Mouse (Mus musculus): ENCODE results near the gene Tbxa2r. TPM values are rescaled to one million over a fixed set of nuclear protein-coding genes. Genes with fewer than 3 reads are reported as not detected.

Gene Tbxa2r
- polyA plus RNA-seq, 1 experiment from 2014 or later, result 3.7 TPM

- ATAC-seq (ENCODE audit: low FRiP score, low TSS enrichment) (no peak), DNase-seq (no peak)
- no peak overlapping the region for H3K4me2 ChIP-seq (ENCODE audit: low read length)
- peaks cover 10% of the 10 kb centered on the region; the same call in 1 of the 2 replicates for H3K27me3 ChIP-seq (ENCODE audit: control insufficient read depth, insufficient read depth, low read length)
- peaks cover 37% of the 10 kb centered on the region for H3K36me3 ChIP-seq (ENCODE audit: control insufficient read depth, insufficient read depth, low read length)
- 77% methylated on average over 10 of the region's 10 CpGs for WGBS
- H3K4me3 ChIP-seq (replicated peaks; ENCODE audit: low read depth, low read length), result no peak overlapping the region
- no peak overlapping the region for H3K27ac ChIP-seq (replicated peaks; ENCODE audit: low read depth, low read length)
- H3K9me3 ChIP-seq (ENCODE audit: control insufficient read depth, low read length), result no peaks in the 10 kb centered on the region
- no peaks in the 10 kb centered on the region for H3K4me1 ChIP-seq (ENCODE audit: control insufficient read depth, insufficient read depth, low read length)
- H3K9ac ChIP-seq (replicated peaks; ENCODE audit: low read length), result no peak overlapping the region; the same call in 1 of the 2 replicates
Measured at GRCm38 (mm10) chr10:81329194-81329975, 854 bp downstream of the Tbxa2r start.

DNA sequence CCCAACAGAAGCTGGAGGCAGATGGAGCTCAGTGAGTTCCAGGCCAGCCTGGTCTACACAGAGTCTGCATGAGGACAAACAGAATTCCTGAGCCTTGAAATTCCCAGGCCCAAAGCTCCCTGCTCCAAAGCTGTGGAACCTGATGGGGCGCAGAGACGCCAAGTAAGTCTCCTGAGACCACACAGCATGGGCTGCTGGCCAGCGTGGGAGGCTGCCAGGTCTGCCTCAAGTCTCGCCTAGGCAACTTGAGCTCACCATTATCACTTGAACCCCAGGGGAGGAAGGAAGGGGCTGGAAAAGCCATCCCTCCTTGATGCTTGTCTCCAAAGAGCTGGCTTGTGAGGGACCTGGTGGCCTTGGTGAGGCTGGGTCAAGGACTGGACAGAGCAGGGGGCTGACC, 1.5 kb downstream of the Tbxa2r start:
- DNase-seq, result no peak
- WGBS, result 64% methylated on average over 4 of the region's 4 CpGs
- H3K36me3 ChIP-seq (ENCODE audit: control insufficient read depth, insufficient read depth, low read length), result peaks cover 31% of the 10 kb centered on the region
- no peak overlapping the region for H3K9ac ChIP-seq (replicated peaks; ENCODE audit: low read length)
- H3K27me3 ChIP-seq (ENCODE audit: control insufficient read depth, insufficient read depth, low read length), result peaks cover 13% of the 10 kb centered on the region; the same call in 1 of the 2 replicates
- H3K4me1 ChIP-seq (ENCODE audit: control insufficient read depth, insufficient read depth, low read length), result no peaks in the 10 kb centered on the region
- no peak for ATAC-seq (ENCODE audit: low FRiP score, low TSS enrichment)
- no peak overlapping the region for H3K4me3 ChIP-seq (replicated peaks; ENCODE audit: low read depth, low read length)
- no peaks in the 10 kb centered on the region for H3K9me3 ChIP-seq (ENCODE audit: control insufficient read depth, low read length)
- H3K4me2 ChIP-seq (ENCODE audit: low read length), result no peak overlapping the region
- no peak overlapping the region for H3K27ac ChIP-seq (replicated peaks; ENCODE audit: low read depth, low read length)

- Histone ChIP-seq H3K4me3 (replicated peaks; ENCODE audit: low read depth, low read length) (no peak overlapping the region), H3K4me2 (ENCODE audit: low read length) (no peak overlapping the region), H3K9me3 (ENCODE audit: control insufficient read depth, low read length) (no peaks in the 10 kb centered on the region), H3K9ac (replicated peaks; ENCODE audit: low read length) (no peak overlapping the region), H3K36me3 (ENCODE audit: control insufficient read depth, insufficient read depth, low read length) (peaks cover 8% of the 10 kb centered on the region; the same call in 1 of the 2 replicates), H3K4me1 (ENCODE audit: control insufficient read depth, insufficient read depth, low read length) (no peaks in the 10 kb centered on the region), H3K27me3 (ENCODE audit: control insufficient read depth, insufficient read depth, low read length) (peaks cover 13% of the 10 kb centered on the region; the same call in 1 of the 2 replicates), H3K27ac (replicated peaks; ENCODE audit: low read depth, low read length) (no peak overlapping the region)
- 12% methylated on average over 29 of the region's 29 CpGs for WGBS
- ATAC-seq (ENCODE audit: low FRiP score, low TSS enrichment) (no peak), DNase-seq (no peak)
Measured at GRCm38 (mm10) chr10:81332277-81332676, 3.7 kb downstream of the Tbxa2r start.

DNA sequence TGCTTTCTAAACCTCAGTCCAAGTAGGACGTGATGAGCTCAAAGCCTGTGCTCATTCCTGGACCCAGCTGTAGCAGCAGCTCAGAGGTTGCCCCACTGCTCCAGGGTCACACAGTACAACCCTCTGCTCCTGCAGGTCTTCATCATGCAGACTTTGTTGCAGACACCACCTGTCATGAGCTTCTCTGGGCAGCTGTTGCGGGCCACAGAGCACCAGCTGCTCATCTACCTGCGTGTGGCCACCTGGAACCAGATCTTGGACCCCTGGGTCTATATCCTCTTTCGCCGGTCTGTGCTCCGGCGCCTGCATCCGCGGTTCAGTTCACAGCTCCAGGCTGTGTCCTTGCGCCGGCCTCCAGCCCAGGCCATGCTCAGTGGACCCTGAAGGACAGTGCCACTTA, 5.8 kb downstream of the Tbxa2r start:
- DNase-seq (no peak), ATAC-seq (ENCODE audit: low FRiP score, low TSS enrichment) (no peak)
- peaks cover 13% of the 10 kb centered on the region; the same call in 1 of the 2 replicates for H3K27me3 ChIP-seq (ENCODE audit: control insufficient read depth, insufficient read depth, low read length)
- H3K4me2 ChIP-seq (ENCODE audit: low read length), result no peak overlapping the region
- no peaks in the 10 kb centered on the region for H3K36me3 ChIP-seq (ENCODE audit: control insufficient read depth, insufficient read depth, low read length)
- WGBS, result 54% methylated on average over 11 of the region's 11 CpGs
- H3K4me3 ChIP-seq (replicated peaks; ENCODE audit: low read depth, low read length), result no peak overlapping the region
- no peaks in the 10 kb centered on the region for H3K9me3 ChIP-seq (ENCODE audit: control insufficient read depth, low read length)
- no peak overlapping the region for H3K9ac ChIP-seq (replicated peaks; ENCODE audit: low read length)
- H3K4me1 ChIP-seq (ENCODE audit: control insufficient read depth, insufficient read depth, low read length), result no peaks in the 10 kb centered on the region
- no peak overlapping the region for H3K27ac ChIP-seq (replicated peaks; ENCODE audit: low read depth, low read length)

DNA sequence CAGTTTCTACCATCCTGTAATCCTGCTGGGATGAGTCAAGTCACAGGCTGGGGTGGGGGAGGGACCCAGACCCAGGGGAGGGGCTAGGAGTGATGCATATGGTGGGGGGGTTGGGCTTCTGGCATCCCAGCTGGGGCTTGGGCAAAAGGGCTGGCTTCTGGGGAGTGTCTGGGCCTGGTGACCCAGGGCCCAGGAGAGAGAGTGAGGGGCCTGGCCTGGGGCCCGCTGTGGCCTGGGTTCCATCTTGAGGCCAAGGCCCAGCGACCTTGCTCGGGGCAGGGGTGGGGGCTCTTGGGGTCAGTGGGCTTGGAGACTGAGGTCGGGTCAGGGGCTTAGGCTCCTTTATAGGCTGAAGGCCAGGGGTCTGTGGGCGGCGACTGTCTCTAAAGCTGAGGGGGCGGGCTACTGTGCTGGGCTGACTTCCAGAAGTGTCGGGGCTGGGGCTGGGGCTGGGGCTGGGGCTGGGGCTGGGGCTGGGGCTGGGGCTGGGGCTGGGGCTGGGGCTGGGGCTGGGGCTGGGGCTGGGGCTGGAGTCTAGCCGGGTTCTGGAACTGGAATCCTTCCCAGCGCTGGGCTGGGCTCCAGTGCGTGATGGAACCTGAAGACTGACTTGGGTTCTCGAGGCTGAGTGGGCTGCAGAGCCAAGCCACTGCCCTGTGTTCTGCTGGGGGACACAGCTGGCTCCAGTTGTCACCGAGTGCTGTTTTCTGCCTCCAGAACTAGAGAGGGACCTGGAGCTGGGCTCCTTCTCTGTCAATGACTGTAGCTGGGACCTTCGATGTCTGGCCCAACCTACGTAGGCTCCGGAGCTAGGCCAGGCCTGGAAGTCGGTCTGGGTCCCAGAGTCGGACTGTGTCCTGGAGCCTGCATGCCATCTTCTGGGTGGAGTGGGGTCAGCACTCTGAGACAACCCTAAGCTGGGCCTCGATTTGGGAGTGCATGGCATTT, 7.1 kb downstream of the Tbxa2r start:
- H3K27me3 ChIP-seq (ENCODE audit: control insufficient read depth, insufficient read depth, low read length), result peaks cover 13% of the 10 kb centered on the region; the same call in 1 of the 2 replicates
- H3K36me3 ChIP-seq (ENCODE audit: control insufficient read depth, insufficient read depth, low read length), result no peaks in the 10 kb centered on the region
- H3K9ac ChIP-seq (replicated peaks; ENCODE audit: low read length), result no peak overlapping the region
- H3K4me2 ChIP-seq (ENCODE audit: low read length), result no peak overlapping the region
- H3K9me3 ChIP-seq (ENCODE audit: control insufficient read depth, low read length), result no peaks in the 10 kb centered on the region
- no peak for ATAC-seq (ENCODE audit: low FRiP score, low TSS enrichment)
- H3K4me3 ChIP-seq (replicated peaks; ENCODE audit: low read depth, low read length), result no peak overlapping the region
- no peaks in the 10 kb centered on the region for H3K4me1 ChIP-seq (ENCODE audit: control insufficient read depth, insufficient read depth, low read length)
- WGBS, result 34% methylated on average over 19 of the region's 19 CpGs
- H3K27ac ChIP-seq (replicated peaks; ENCODE audit: low read depth, low read length), result no peak overlapping the region
- no peak for DNase-seq

GRCm38 (mm10) chr10:81336558-81336957, 8.0 kb downstream of the Tbxa2r start:
- Histone ChIP-seq H3K4me2 (ENCODE audit: low read length) (no peak overlapping the region), H3K27me3 (ENCODE audit: control insufficient read depth, insufficient read depth, low read length) (peaks cover 15% of the 10 kb centered on the region; the same call in 1 of the 2 replicates), H3K4me1 (ENCODE audit: control insufficient read depth, insufficient read depth, low read length) (no peaks in the 10 kb centered on the region), H3K4me3 (replicated peaks; ENCODE audit: low read depth, low read length) (no peak overlapping the region), H3K9ac (replicated peaks; ENCODE audit: low read length) (no peak overlapping the region), H3K27ac (replicated peaks; ENCODE audit: low read depth, low read length) (no peak overlapping the region), H3K9me3 (ENCODE audit: control insufficient read depth, low read length) (no peaks in the 10 kb centered on the region), H3K36me3 (ENCODE audit: control insufficient read depth, insufficient read depth, low read length) (no peaks in the 10 kb centered on the region)
- DNase-seq (no peak), ATAC-seq (ENCODE audit: low FRiP score, low TSS enrichment) (no peak)
- WGBS, result 95% methylated on average over 4 of the region's 4 CpGs

- H3K4me3 ChIP-seq (replicated peaks; ENCODE audit: low read depth, low read length), result no peak overlapping the region
- no peak overlapping the region for H3K9ac ChIP-seq (replicated peaks; ENCODE audit: low read length)
- H3K27me3 ChIP-seq (ENCODE audit: control insufficient read depth, insufficient read depth, low read length), result peaks cover 43% of the 10 kb centered on the region
- 39% methylated on average over 17 of the region's 17 CpGs for WGBS
- H3K36me3 ChIP-seq (ENCODE audit: control insufficient read depth, insufficient read depth, low read length), result no peaks in the 10 kb centered on the region
- 0 out of 2 replicates have a peak, but pooled peaks cover 3% of the 10 kb centered on the region for H3K4me1 ChIP-seq (ENCODE audit: control insufficient read depth, insufficient read depth, low read length)
- no peak overlapping the region for H3K27ac ChIP-seq (replicated peaks; ENCODE audit: low read depth, low read length)
- no peaks in the 10 kb centered on the region for H3K9me3 ChIP-seq (ENCODE audit: control insufficient read depth, low read length)
- DNase-seq (no peak), ATAC-seq (ENCODE audit: low FRiP score, low TSS enrichment) (no peak)
- no peak overlapping the region for H3K4me2 ChIP-seq (ENCODE audit: low read length)
Measured at GRCm38 (mm10) chr10:81340551-81341332, 12.2 kb downstream of the Tbxa2r start.

DNA sequence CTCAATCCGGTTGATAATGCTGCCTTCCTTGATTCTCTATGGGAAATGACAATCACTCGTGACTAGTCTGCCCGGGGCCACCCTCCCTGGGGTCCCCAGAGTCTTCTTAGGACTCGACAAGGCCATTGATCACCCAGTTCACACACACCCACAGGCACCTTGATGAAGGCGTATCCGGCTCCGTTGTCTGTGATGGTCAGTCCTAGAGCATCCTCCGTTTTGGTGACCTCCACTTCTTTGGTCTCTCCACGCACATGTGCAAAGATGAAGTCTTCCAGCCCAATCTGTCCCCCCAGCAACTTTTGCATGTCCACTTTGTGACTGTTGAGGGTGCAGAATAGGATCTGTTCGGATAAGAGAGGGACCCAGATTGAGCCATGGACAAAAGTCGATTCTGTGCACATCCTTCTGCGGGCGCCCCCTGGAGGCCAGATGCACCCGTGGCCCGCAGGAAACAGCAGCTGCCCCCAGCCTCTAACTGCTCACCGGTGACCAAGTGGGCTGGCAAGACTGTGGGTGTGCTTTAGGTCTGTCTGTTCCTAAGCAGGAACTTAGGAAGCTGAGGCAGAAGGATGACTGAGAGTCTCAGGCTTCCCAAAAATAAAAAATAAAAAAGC, 12.9 kb downstream of the Tbxa2r start:
- Histone ChIP-seq H3K4me1 (ENCODE audit: control insufficient read depth, insufficient read depth, low read length) (0 out of 2 replicates have a peak, but pooled peaks cover 3% of the 10 kb centered on the region), H3K9me3 (ENCODE audit: control insufficient read depth, low read length) (no peaks in the 10 kb centered on the region), H3K36me3 (ENCODE audit: control insufficient read depth, insufficient read depth, low read length) (no peaks in the 10 kb centered on the region), H3K4me3 (replicated peaks; ENCODE audit: low read depth, low read length) (no peak overlapping the region), H3K27ac (replicated peaks; ENCODE audit: low read depth, low read length) (no peak overlapping the region), H3K4me2 (ENCODE audit: low read length) (no peak overlapping the region), H3K27me3 (ENCODE audit: control insufficient read depth, insufficient read depth, low read length) (peaks cover 46% of the 10 kb centered on the region), H3K9ac (replicated peaks; ENCODE audit: low read length) (no peak overlapping the region)
- peak; percentile 78 for DNase-seq
- 37% methylated on average over 16 of the region's 16 CpGs for WGBS
- ATAC-seq (ENCODE audit: low FRiP score, low TSS enrichment), result no peak

All from midbrain, embryonic 14.5 days (tissue).